Mouse (Mus musculus) brain, embryonic 18.5 days (tissue): ENCODE measurements at regions not wholly inside any gene's neighbourhood (a gene's known extent, or its start where the extent isn't known, plus 50 kb on each side); places are given as distances from the start of the nearest gene placed in this dataset.
"Not testable (repeated sequence)": the region's sequence is repeated elsewhere in the genome, so short reads cannot be mapped to it uniquely, and the experiment has no call there.

Experiments used
- DNase-seq: peaks from one replicate; pipeline ENCODE4 v3.0.0-alpha.2; 2012; ENCODE audit warnings: low read depth, low spot score

GRCm38 (mm10) chr15:3171774-3172173 is 96.6 kb upstream of the Selenop start:
- no peak for DNase-seq

GRCm38 (mm10) chr15:3174072-3174471 is 94.3 kb upstream of the Selenop start:
- no peak for DNase-seq

GRCm38 (mm10) chr15:3174848-3175247 is 93.5 kb upstream of the Selenop start:
- no peak for DNase-seq

DNA sequence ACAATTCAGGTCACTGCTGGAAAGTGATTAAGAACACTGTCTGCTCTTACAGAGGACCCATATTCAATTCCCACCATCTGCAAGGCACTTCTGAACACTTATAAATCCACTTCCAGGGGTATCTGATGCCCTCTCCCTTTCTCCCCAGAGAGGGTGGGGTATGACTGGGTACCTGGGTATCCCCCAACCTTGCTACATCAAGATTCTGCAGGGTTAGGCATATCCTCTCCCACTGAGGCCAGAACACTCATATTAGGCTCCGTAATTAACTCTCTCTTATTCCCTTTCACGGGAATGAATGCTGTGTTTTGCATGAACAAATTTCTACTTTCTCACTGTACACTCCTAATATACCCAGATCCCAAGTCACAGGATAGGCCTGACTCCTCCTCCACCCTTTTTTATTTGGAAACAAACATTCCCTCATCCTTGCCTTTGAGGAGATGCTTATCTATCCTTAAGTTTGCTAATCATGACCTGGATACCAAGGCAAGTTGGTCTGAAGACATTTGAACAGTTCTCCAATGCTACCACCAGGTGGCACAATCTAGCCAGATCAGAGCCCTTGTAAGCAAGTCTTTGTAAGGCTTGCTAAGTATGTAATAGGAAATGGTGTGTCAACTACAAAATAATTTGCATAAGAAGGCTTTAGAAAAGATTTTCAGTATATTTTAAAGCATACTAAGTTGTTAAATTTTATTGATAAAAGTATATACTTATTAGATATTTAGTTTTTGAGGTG is 66.3 kb upstream of the Selenop start:
- peak; percentile 12 for DNase-seq

DNA sequence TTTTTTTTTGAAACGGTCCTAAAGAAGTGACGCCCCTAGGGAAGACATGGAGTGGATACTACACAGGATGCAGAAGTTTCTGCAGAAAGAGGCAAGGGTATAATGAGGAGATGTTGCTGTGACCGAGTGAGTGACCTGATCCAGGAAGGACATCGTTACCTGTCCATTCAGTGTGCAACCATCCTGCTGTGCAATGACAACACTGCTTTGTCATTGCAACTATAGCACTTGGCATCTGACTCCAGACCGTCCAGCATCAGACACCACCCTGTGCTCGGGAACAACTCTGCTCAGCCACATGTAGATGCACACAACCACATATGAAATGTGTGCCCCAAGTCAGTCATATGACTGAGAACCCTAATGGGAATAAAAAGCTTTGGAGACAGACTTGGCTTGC is 62.8 kb upstream of the Selenop start:
- DNase-seq = no peak

DNA sequence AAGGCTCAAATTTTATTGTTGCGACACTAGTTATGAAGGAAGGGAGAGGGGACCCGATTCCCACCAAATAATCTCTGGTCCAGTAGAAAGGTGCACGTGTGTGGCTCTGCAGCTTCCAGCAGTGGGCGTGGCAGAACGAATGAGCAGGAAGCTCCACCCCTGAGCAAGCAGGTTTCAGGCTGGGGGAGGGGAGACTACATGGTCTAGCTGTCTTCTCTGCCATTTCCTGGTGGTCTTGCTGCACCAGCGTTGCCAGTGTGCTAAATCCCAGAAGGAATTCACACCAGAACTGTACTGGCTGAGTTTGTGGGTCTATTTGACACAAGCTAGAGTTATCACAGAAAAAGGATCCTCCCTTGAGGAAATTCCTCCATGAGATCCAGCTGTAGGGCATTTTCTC is 62.3 kb upstream of the Selenop start:
- not testable (repeated sequence) for DNase-seq

DNA sequence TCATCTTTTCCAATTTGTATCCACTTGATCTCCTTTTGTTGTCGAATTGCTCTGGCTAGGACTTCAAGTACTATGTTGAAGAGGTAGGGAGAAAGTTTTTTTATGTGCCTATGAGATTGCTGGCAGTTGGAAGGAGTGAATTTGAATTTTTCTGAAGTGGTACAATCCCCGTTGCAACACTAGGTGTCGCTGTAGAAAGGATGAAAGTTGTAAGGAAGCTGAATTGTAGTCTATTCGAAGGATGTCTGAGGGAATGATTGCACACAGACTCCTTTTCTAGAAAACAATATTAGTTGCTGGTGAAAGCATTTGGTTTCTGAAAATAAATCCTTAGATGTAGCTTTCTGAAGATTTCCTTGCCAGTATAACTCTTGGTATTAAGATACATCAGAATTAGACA is 54.6 kb upstream of the Selenop start:
- DNase-seq = peak; percentile 24

- DNase-seq = no peak
These were observed 53.1 kb upstream of the Selenop start for GRCm38 (mm10) chr15:3215201-3215600.
